Mouse (Mus musculus) left cerebral cortex, adult 9 months (tissue): Measurements from ENCODE around the gene Fxyd3.
A peak's percentile ranks its signal among the peaks of the same experiment; 100 is the strongest.

Experiments used
- DNase-seq, 2 experiments: peaks; one replicate each; pipeline ENCODE4 v3.0.0; 2022; ENCODE audit warnings: low spot score in 2 of 2

Fxyd3 gene

DNA sequence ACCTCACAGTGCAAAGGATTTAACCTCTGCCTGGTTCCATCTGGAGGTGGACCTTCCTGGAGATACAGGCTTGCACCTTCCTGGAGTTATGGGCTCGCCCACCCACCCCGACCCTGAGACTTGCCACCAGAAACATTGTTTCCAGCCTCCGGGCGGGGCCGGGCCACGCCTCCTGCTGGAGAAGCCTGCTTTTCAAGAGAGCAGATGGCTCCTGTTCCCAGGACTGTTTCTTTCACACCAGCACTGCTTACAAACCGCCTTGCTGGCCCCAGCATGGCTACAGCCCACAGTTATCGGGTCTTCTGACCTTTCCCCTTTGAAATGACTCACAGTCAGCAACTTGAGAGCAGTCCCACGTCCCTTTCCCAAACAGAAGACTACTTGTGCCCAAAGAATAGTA, 4.2 kb downstream of the Fxyd3 start:
- DNase-seq, result no peak

DNA sequence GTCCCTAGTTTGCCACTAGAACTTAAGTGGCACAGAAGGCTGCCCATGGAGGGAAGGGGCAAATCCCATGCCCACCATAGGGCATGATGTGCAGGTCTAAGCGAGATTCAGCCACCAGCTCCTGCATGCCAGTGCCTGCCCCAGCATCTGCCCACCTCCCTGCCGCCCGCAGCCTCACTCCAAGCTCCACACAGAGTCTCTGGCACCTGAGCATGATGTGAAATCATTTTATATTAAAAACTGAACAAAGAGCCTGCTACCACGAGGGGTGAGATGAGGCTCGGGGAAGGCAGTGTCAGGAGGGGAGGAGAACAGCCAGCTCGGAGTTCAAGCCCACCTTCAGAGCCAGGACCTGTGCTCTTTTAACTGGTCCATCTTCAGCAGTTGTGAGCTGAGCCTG, 6.2 kb downstream of the Fxyd3 start:
- DNase-seq, result no peak

DNA sequence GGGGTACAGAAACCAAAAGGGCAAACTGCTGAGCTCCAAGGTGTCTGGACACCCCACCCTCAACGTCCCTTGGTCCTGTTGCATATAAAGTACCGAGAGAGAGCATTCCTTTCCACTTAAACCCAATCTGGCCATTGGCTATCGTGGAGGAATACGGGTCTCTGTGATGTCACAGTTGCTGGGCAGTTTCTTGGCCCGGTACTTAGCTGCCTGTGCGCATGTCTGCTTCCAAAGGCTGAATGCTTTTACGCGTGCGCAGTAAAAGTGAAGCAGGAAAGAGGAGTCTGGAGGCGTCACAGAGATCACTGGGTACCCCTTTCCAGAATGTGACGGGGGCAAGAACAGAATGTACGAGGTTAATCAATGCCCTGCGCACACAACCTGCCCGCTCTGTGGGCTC, 7.0 kb downstream of the Fxyd3 start:
- no peak for DNase-seq

DNA sequence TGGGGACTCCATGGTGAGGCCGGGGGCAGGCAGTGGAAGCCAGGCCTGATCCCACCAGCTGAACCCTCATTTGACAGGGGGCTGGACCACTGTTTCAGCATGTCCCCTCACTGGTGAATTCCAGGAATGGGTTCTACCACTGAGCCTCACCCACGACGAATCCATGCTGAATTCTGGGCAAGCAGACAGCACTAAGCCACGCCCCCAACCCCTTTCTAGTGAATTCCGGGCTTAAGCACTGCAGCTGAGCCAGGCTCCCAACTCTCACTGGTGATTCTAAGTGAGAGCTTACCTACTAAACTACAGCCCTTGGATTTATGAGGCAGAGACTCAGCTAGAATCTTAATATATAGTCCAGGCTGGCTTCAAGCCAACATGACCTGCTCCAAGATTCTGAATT, 8.7 kb downstream of the Fxyd3 start:
- no peak for DNase-seq

DNA sequence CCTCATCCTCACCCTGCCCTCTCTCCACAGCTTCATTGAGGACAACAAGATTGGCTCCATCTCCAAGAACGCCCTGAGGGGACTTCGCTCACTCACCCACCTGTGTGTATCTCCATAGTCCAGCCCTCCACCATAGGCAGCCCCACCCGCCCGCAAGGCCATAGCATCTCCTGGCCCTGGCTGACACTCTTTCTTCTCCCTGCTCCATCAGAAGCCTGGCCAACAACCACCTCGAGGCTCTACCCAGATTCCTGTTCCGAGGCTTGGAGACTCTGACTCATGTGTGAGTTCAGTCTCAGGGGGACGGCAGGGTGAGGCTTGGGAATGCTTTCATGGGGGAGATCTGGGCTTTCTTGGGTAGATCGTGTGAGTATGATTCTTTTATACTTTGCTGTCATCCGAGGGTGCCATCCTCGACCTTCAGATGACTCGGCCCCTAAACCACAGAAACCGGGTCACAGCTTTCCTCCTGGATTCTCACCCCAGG, 13.4 kb downstream of the Fxyd3 start:
- DNase-seq, result no peak

DNA sequence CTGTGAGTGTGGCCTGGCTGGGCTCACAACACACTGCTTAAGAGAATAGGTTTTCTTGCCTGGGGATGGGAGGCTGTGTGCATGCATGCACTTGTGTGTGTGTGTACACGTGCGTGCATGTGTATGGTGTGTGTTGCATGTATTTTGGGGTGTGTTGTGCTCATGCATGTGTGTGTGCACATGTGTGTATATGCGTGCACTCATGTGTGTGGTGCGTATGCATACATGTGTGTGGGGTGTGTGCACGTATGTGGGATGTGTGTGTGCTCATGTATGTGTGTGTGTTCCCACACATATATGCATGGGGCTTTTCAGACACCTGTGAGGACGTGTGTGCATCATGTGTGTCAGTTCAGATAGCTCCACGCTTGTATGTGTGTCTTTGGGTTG, 15.9 kb downstream of the Fxyd3 start:
- no peak for DNase-seq

DNA sequence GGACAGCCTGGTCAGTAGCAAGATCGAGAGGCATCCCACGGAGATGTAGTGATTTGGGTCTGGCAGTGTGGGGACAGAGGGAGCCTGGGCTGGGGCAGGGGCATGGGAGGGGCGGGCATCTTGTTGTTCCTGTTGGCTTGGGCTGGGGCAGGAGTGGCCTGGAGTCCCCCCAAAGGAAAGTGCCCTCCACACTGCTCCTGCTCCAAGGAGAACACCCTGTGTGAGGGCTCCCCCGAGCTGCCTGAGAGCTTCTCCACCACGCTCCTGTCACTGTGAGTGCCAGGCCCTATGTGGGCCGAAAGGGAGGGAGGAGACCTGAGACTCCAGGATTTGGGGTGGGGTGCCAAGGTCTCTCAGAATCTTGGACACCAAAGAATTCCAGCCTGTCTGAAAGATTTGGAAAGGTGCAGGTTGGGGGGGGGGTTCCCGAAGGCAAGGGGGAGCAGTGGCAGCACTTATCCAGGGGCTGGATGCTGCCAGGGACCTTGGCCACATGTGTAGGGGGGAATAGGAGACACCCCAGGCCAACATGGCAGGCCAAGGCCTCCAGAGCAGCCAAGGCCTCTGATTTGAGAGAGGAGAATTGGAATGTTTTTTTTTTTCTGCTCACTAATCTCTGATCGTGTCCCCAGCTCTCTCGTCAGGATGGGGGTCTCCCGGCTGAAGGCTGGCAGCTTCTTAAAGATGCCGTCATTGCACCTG, 16.4 kb downstream of the Fxyd3 start:
- no peak for DNase-seq

DNA sequence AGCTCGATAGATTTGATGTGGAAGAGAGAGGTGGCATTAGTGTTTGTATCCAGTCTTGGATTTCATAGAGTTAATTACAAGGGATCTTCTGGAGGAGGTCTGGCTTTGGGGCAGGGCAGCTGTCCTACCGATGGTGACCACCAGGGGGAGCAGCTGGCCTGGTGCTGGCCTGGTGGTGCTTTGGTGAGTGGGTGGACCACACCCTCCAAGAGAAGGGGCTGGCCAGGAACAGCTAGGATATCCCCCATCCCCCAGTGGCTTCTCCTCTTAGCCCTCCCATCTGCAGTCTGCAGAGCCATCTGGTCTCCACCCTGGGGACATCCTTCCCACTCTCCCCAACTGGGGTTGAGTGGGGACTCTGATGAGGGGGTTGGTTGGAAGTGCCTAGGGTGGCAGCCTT, 17.4 kb downstream of the Fxyd3 start, which contains the start of gene Lgi4:
Lgi4 (plus strand) TSS at position 235 of the 400 bp plus-strand sequence.
- peak; percentile 57 to 92 for DNase-seq

DNA sequence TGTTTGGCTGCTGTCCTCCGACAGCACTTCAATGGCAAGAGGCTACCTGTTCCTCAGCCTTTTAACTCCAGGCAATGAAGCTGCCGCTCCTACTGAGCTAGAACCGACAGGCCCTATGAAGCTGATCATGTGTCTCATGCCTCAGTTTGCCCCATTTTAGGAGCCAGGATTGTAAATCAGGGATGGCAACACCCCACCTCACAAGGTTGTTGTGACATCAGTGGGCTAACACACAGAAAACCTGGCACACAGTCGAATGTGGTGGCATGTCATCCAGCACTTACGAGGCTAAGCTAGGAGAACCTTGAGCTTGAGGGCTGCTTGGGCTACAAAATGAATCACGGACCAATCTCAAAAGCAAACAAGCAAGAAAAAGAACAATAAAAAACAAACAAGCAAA, 18.3 kb downstream of the Fxyd3 start:
- DNase-seq, result no peak

DNA sequence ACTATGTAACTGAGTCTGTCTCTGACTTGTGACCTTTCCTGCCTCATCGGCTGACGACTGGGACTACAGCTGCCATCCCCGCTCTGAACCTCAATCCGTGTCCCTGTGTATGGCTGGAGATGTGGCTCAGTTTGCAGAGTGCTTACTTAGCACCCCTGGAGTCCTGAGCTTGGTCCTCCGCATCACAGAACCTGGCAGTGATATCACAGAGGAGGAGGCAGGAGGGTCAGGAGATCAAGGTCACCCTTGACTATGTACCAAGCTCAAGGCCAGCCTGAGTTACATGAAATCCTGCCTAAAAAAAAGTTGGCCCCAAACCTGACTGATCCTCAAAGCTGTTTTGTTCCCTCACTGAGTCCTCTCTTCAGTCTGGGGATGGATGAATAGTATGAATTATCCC, 18.8 kb downstream of the Fxyd3 start:
- DNase-seq, result no peak

DNA sequence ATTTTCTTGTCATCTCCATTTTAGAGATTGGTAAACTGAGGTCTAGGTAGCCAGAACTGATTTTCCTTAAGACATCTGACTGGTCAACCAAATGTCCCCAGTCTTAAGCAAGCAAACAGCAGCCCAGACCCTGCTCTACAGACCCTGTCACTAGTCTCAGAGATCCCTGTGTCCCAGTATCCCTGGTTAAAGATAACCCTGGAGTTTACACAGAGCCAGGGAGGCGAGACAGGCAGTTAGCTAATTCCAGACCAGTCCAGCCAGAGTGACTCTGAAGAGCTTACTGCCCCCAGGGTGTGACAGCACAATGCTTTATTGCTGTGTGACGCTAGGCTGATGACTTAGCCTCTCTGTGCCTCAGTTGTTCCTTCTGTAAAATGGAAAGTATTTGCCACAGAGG, 19.4 kb downstream of the Fxyd3 start, which contains the start of gene Fxyd1:
Fxyd1 (minus strand) TSS at position 129 of the 400 bp plus-strand sequence.
- no peak for DNase-seq

DNA sequence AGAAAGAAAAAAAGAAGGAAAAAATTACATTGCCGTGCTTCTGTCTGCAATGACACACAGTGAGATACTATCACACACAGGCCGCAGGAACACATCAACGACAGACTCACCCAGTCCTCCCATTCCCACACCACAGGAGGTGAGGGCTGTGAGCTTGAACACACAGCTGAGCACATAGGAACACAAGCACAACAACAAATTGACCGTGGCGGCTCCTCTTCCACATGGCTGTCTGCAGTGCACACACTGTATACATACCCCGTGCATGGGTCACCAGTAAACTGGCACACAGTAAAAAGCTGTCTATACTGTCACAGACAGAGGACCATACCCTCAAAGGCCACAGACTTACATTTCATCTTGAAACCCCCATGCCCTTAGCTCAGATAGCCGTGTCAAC, 20.1 kb downstream of the Fxyd3 start:
- no peak for DNase-seq

DNA sequence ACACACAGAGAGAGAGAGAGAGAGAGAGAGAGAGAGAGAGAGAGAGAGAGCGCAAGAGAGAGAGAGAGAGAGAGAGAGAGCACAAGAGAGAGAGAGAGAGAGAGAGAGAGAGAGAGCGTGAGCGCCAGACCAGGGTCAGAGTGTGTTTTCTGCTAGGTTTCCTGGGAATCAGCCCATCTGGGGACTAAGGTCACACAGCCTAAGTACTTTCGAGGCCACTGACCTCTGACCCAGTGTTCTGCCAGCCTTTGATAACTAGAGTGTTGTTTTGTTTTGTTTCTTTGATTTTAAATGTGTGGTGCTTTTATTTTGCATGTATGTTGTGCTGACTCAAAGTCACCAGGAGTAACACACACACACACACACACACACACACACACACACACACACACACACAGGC, 20.6 kb downstream of the Fxyd3 start:
- no peak for DNase-seq

DNA sequence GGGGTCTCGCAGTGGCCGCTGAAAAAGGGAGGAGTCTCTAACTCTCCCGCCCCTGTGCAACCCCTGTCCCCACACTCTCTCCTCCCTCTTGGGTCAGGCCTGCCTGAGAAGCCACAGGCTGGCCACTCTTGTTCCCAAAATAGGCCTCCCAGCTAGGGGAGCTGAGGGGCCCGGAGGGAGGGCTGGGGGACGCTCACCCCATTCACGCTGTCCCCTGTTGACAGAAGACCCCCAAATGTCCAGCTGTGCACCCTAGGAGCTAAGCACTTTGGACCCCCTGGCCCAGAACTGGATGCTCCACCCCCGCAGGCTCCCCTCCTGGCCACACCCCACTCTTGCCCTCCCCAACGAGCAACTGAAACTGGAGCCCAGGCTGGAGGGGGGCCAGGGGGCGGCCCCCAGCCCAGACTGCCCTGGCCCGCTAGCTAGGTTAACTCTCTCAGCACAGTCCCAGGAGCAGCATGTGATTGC, 21.1 kb downstream of the Fxyd3 start:
- DNase-seq, result no peak

DNA sequence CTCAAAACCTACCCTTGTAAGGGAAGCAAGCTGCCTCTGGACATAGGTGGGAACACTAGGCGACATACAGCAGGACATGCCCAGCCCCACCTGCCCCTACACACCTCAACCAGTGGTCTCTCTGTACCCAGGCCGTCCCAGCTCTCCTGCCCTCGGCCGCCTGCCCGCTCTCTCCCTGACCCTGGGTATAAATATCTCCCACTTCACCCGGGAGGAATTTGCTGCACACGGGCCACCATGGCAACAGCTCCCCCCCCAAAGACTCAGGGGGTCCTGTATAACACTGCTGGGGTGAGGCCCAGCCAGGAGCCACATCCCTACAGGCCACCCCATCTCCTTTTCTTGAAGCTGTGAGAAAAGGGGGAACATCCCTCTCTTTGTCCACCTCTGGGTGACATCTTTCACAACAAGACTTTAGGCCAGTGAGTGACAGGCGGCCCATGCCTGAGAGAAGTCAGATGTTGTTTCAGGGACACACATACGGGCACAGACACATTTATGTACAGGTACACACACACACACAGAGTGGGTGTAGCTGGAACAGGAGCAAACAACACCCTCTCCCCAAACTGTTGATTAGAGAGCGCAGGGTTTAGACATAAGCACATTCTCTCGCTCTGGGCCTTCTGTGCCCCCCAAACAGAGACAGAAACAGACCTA, 21.7 kb downstream of the Fxyd3 start:
- DNase-seq, result no peak

DNA sequence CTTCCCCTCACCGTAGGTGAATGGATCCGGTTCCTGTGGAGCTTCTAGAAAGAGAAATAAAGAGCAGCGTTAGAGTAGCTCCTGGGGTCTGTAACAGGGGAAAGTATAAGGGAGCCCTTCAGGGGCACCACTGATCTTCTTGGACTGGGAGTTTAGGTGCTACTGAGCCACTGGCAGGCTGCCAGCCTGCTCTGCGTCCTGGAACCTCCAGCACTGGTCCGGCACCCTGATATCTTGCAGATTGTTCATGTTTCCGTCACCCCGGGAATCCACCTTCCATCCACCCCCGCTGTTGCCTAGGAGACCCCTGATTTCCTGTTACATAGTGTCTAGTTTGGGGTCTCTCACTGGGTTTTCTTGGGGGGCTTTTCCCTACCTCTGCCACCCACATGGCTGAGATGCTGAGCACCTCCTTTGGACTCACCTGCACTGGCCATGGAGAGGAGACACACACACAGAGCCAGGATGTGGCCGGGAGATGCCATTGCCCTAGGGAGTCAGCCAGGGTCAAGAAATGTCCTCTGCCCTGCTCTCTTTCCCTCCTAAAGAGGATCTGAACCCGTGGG, 22.5 kb downstream of the Fxyd3 start:
- no peak for DNase-seq

DNA sequence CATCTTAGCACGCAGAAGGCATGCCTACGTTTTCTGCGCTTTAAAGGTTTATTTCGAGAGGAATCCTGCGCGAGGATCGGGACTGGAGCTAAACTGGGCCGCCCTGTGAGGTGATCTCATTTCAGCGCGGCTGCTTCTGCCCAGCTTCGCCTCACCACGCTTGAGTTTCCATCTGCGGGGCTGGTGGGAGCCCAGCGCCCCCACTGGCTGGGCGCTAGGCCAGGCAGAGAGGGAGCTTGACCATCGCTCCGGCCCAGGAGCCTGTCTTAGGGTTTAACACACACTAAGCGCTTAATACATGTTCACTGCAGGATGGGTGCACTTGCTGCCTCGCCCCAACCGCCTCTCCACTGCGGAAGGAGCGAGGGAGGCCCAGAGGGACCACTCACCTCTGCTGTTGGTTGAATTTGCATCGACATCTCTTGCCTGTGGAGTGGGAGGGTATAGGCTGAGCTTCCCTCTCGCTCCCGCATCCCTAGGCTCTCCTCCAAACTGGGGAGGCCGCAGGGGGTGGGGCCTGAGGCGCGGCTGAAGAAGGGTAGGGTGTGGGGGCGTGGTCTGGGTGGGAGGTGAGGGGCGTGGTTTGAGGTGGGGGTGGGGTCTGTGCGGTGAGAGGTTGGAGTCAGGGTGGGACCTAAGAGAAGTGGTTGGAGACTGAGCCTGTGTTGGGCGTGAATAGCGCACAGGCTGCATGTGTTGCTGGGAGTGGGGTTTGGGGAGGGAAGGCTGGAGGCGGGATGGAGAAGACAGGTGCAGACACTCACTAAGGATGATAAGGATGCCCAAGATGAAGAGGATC, 23.7 kb downstream of the Fxyd3 start:
- peak; percentile 39 to 84 for DNase-seq

DNA sequence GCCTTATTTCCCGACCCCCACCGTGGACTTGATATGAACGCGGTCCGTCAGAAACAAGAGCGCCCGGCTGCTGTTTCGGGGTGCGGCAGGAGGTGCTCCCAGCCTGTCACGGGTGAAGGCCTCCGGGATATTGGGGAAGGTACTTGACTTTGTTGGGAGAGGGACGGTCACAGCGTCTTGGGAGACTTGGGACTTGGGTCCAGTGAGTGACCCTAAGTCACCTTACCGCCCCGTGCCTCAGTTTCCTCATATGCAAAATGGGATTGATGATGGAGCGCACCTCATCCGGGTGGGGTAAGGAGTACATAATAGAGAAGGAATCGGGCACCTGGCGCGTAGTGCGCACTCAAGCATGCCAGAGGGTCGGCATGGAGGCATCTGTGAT, 24.3 kb downstream of the Fxyd3 start:
- no peak for DNase-seq

DNA sequence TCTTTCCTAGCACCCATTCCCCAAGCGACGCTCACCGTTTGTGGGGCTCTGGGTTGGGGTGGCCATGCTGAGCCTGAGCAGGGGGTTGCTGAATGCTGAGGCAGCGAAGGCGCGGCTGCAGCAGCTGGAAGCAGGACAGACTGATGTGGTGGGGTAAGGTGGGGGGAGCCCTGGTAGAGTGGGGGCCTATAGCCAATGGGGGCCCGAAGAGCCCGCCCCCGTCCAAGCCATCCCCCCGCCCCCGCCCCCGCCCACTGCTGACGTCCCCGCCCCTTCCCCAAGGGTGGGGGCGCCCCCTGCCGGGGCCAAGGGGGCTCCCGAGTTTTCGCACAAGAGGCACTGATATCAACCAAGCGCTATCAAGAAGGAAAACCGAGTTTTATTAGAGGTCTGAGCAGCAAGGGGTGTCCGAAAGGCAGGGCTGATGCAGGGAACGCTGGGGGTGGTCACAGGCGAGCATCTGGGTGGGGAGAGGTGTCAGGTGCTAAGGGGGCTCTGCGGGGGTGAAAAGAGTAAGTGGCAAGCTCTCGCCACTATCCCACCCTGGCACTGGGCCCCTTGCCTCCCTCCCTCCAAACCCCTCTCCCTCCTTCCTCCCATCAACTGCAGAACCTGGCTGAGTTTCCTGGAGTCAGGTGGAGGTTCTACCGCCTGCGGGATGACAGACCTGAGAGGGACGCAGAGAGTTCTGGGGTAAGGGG, 25.0 kb downstream of the Fxyd3 start, which contains the start of gene Fxyd7:
Fxyd7 (minus strand) TSS at position 147 of the 701 bp plus-strand sequence.
- DNase-seq, result no peak

DNA sequence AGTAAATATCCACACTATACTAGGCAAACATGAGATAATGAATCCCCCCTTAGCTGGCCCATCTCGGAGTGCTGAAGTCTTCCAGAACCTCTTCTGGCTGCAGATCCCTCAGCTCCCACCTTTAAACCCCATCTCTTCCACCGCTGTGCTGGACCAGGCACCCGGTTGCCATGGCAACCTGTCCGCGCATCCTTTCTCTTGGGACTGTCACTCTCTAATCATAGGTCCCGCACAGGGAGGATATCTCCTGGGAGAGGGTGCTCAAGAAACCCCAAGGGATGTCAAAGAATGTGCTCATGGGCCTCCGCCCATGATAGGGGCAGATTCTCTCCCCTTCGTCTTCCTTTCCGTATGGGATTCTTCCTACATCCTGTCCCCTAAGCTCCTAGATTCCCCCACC, 25.6 kb downstream of the Fxyd3 start:
- DNase-seq, result peak in 1 of 2 experiments; percentile 72

DNA sequence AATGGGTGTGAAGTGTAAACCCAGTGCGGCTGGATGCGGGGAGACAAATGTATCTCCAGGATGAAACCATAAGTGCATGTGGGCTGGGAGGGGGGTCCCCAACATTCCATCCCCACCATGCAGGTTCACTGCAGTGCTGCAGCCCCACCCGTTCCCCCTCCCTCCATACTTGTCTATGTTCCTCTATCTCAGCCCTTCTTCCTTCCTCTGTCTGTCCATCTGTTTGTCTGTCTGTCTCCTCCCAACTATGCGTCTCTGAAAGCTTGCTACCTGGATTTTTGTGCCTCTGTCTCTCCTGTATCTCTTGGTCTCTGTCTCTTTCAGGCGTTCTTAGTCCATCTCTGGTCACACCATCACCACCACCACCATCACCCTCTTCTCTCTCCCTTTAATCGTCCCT, 26.0 kb downstream of the Fxyd3 start:
- no peak for DNase-seq
